Mouse (Mus musculus) cerebellum, adult 11-12 months (tissue): Measurements from ENCODE around the gene Mtx1.
"Not testable (repeated sequence)": the region's sequence is repeated elsewhere in the genome, so short reads cannot be mapped to it uniquely, and the experiment has no call there.

ENCODE experiments used
- DNase-seq: peaks from one replicate; pipeline ENCODE4 v3.0.0; 2022

The Mtx1 gene

DNA sequence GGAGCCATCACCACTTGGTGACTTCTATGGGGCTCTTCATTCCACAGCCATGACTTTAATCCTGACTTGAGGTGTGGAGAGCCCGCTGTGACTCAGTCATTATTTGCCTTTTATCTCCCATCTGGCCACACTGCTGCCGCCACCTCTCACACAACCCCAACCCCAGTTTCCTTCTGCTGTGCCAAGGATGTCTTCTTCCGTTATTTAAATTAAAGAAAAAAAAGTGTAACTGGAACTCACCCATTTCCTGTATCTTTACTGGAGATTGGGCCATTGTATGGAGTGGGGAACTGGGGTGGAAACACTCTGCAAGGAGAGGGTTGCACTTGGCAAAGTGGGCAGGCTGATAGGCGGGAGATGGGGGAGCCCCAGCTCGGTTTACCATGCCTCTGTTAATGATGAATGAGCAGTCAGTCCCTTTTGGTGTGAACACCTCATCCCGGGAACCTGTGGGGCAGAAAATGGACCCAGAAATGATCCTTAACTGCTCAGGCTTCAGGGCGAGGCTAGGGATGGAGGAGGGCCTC lies 44.3 kb downstream of the Mtx1 start:
- no peak for DNase-seq

DNA sequence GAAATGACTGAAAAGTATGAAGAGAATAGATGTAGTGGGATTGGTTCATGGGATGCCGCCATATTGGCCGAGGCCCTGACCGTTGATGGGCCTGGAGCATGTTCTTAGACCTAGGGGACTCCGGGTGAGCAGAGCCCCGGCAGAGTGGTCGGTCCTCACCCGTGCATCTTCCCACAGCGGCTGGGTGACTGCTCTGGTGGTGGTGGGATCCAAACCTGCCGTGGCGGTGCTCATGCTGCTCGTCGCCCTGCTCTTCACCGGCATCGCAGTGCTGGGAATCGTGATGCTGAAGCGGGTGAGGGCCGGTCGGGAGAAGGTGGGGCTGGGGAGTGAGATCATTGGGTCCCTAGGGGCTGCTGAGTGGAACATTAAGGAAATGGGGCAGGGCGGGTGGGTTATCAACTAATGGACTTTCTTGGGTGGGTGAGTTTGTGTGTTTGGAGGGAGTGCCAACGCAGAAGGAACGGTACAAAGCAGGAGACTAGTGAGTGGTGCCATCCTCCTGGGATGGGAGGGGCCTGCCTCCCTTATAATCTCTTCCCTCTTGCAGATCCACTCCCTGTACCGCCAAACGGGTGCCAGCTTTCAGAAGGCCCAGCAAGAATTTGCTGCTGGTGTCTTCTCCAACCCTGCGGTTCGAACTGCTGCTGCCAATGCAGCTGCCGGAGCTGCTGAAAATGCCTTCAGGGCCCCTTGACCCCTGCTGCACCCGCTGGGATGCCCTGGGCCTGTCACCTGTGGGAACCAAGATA lies 45.0 kb downstream of the Mtx1 start:
- peak; percentile 66 for DNase-seq

- DNase-seq: peak; percentile 22
Observed at GRCm38 (mm10) chr3:89179056-89179455, 47.8 kb downstream of the Mtx1 start.

DNA sequence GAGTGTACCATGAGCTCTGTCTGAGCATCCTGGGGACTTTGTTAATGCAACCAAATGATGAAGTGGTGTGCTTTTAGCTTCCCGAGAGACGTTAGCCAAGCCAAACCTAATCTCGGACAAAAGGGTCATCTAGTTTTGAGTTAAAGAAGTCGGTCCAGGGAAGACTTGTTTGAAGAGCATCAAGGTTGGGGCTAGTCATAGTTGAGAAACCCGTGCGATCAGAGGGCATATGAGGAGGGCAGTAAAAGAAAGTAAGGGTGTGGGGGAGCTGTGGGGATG lies 48.8 kb downstream of the Mtx1 start:
- DNase-seq: peak; percentile 8

- peak; percentile 93 for DNase-seq
Observed at GRCm38 (mm10) chr3:89177242-89178106, 49.4 kb downstream of the Mtx1 start, which contains the start of gene Scamp3. Scamp3 (plus strand) TSS chr3:89177473.

GRCm38 (mm10) chr3:89176421-89176820 lies 50.5 kb downstream of the Mtx1 start:
- peak; percentile 40 for DNase-seq

DNA sequence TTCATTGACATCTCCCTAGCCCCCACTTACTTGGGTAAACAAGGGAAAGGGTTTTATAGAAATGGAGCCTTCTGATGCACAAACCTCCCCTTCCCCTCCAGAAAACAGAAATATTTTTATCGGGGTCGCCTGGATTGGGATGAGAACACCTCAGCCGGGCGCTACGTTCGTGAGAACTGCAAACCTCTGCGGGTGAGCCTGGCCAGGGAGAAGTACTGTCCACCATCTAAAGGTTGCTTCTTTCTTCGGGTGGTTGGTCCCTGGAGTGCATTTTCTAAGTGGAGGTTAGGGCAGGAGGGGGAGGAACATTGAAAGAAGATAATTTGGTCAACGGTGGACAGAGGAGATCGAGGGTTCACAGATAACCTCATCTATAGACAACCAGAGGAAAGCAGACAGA lies 51.3 kb downstream of the Mtx1 start:
- DNase-seq: no peak

DNA sequence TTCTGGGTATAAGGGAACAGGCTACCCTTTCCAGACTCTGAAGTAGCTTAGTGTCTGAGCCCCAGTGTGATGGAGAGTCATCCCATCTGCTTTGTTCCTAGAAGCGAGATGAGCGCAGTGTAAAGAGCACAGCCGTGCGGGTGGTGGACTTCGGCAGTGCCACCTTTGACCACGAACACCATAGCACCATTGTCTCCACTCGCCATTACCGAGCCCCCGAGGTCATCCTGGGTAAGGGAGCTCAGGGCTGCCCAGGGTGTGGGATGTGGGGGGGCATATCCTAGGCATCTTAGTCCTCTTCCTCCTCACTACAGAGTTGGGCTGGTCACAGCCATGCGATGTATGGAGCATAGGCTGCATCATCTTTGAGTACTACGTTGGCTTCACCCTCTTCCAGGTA lies 52.0 kb downstream of the Mtx1 start:
- no peak for DNase-seq

- DNase-seq: no peak
Observed at GRCm38 (mm10) chr3:89166945-89167344, 59.9 kb downstream of the Mtx1 start.

DNA sequence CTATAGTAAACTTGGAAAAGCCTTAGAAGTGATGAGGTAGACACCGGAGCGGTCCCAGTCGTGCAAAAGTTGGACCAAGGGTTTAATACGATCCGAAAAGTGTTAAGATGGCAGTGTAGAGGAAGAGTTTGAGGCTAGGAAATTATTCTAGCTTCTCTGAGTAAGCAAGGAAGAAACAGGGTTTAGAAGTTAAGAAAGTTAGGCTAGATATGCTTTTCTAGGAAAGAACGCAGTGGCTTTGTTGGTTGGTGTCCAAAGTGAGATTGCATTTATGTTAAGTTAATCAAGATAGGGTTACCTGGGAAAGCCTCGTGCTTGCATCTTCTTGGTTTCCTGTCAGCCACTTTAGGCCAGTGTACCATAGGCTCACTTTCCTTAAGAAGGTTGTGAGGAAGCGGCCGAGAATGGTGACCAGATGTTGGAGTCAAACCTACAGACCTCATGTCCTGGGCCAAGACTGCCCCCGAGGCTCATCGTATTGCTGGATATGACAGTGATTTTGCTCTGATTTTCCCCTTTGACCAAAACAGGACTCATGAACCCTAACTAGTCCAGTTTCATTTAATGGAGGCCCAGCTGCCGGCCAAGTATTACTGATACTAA lies 61.5 kb downstream of the Mtx1 start:
- DNase-seq: no peak

GRCm38 (mm10) chr3:89164506-89165267 lies 62.2 kb downstream of the Mtx1 start, which contains the start of gene Clk2:
Clk2 (plus strand) TSS chr3:89164795.
- peak; percentile 94 for DNase-seq

DNA sequence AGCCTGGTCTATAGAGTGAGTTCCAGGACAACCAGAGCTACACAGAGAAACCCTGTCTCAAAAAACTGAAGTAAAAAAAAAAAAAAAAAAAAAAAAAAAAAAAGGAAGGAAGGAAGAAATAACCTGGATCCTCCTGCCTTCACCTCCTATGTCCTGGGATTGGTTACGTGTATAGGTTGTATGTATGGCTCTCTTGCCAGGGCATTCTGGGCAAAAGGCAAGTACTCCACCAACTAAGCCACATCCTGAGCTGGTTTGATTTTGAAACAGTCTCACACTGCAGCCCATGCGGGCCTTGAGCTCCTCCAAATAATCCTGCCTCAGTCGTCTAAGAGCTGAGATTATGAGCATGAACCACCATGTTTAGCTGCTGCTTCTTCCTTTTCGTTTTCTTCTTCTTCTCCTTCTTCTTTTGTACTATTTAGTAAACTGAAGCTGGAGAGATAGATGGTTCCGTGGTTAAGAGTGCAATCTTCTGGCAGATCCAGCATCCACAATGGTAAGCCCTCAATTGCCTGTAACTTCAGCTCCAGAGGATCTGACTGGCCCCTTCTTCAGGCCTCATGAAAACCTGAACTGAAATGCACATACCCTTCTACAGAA lies 63.1 kb downstream of the Mtx1 start:
- DNase-seq: no peak

DNA sequence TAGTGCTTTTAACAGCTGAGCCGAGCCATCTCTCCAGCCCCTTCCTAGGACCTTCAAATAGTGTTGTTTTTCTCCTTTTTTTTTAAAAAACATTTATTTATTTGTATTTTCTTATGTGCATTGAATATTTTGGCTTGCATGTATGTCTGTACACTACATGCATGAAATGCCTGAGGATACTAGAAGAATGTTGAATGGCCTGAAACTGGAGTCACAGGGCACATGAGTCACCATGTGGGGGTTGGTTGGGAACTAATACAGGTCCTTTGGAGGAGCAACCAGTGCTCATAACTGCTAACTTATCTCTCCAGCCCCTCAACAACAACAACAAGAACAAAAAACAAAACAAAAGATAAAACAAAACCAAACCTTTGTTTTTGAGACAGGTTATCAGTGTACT lies 63.8 kb downstream of the Mtx1 start:
- no peak for DNase-seq

- no peak for DNase-seq
Observed at GRCm38 (mm10) chr3:89161786-89162185, 65.1 kb downstream of the Mtx1 start.

- not testable (repeated sequence) for DNase-seq
Observed at GRCm38 (mm10) chr3:89161207-89161606, 65.7 kb downstream of the Mtx1 start.

DNA sequence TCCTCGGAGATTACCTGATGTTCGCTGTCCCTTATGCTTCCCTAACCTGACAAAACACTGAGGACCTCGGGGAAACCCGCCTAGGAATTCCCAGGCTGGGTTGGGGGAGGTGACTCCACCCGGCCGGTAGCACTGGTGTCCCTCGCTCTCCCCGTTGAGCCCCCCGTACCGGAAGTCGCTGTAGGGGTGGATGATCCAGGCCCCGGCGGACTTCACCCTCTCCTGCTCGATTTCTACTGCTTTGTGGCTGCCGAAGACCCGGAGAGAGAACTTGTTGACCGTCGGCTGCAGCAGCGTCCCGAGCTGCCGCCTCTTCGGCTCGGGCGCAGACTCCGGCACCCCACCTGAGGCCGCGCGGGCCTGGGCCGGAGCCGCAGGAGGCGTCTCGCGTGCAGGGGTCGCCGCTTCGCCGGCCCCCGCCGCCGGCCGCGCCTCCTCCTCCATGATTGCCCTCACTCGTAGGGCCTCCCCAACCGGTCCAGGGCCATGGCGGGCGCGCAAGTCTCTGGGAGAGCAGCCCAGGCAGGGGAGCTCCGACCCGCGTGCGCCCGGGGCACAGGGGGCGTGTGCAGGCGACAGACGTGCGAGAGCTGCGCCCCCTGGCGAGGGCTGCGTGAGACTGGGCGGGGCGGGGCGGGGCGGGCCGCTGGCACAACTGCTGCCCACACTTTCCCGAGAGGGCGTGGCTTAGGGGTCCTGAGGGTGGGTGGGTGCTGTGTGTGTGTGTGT lies 67.1 kb downstream of the Mtx1 start, which contains the start of gene Hcn3:
Hcn3 (minus strand) TSS at position 581 of the 729 bp plus-strand sequence.
- peak; percentile 62 for DNase-seq

DNA sequence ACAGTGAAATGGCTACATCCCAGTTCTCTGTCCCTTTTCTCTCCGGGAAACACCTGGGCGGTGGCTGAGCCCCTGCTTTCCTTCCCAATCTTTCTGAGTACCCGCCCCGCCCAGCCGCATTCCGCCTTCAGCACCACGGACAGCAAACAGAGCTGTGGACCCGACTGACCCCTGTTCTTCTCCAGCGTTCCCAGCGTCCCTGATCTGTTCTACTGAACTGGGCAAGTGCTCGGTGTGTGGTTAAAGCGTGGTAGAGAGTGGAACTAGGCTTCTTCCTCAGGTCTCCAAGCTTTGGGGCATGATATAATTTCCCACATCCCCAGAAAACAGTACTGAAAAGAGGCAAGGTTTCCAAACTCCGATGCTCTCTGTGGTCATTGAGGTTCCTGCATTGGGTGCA lies 67.7 kb downstream of the Mtx1 start:
- DNase-seq: no peak
